Mouse (Mus musculus): ENCODE measurements around the gene Memo1. TPM values are rescaled to one million over a fixed set of nuclear protein-coding genes. Genes with fewer than 3 reads are reported as not detected.
A peak's percentile ranks its signal among the peaks of the same experiment; 100 is the strongest.
"Not testable (repeated sequence)": the region's sequence is repeated elsewhere in the genome, so short reads cannot be mapped to it uniquely, and the experiment has no call there.

The Memo1 gene
- polyA plus RNA-seq, 1 experiment from 2014 or later: 88.7 TPM

DNA sequence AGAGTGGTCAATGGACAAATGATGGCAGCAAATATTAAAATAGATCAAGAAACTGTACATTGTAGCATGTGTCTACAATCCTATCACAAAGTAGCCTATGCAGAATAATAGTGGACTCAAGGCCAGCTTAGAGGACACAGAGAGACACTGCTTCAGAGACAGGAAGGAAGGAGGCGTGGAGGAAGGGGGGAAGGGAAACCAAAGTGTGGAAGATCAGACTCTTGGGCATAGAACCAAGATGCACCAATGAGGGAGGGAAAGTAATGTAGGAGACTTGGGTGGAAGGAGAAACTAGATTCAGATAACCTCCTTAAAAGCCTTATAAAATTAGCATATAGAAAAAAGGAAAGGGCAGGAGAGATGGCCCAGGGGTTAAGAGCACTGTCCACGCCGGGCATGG lies 32.9 kb downstream of the Memo1 start:
- Histone ChIP-seq H3K9ac (replicated peaks; ENCODE audit: low read length) (no peak overlapping the region), H3K9me3 (replicated peaks; ENCODE audit: control insufficient read depth, low read length) (no peaks in the 10 kb centered on the region), H3K4me3 (ENCODE audit: low read depth, low read length) (no peak overlapping the region), H3K27ac (replicated peaks; ENCODE audit: low read depth, low read length) (no peak overlapping the region), H3K36me3 (replicated peaks; ENCODE audit: control insufficient read depth, insufficient read depth, low read depth, low read length) (no peaks in the 10 kb centered on the region), H3K27me3 (ENCODE audit: control insufficient read depth, insufficient read depth, low read length) (no peaks in the 10 kb centered on the region), H3K4me2 (ENCODE audit: low read depth, low read length) (no peak overlapping the region), H3K4me1 (ENCODE audit: control insufficient read depth, insufficient read depth, low read length) (no peaks in the 10 kb centered on the region)
- WGBS: 90% methylated on average over 3 of the region's 3 CpGs
- ATAC-seq (replicated peaks; ENCODE audit: insufficient number of reproducible peaks, low FRiP score, low TSS enrichment, low read depth) (no peak), DNase-seq (ENCODE audit: low spot score) (no peak)

DNA sequence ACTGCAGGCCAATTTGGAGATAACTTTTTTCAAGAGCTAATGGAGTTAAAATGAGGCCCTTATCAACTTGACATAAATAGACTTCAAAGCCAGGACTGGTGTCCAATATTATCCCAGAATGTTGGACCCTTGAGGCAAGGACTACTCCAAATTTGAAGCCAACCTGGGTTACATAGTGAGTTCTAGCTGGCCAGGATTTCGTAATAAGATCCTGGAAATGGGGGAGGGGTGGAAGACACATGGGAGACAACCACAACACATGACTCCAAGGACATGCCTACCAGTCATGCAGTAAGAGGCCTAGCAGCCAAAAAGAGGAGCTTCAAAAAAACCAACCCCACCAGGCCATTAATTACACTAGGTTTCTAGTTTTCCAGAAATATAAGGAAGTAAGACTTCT lies 50.0 kb downstream of the Memo1 start:
- H3K4me1 ChIP-seq (ENCODE audit: control insufficient read depth, insufficient read depth, low read length): no peaks in the 10 kb centered on the region
- no peak overlapping the region for H3K4me2 ChIP-seq (ENCODE audit: low read depth, low read length)
- no peaks in the 10 kb centered on the region for H3K9me3 ChIP-seq (replicated peaks; ENCODE audit: control insufficient read depth, low read length)
- no peak overlapping the region for H3K4me3 ChIP-seq (ENCODE audit: low read depth, low read length)
- no peak for ATAC-seq (replicated peaks; ENCODE audit: insufficient number of reproducible peaks, low FRiP score, low TSS enrichment, low read depth)
- H3K9ac ChIP-seq (replicated peaks; ENCODE audit: low read length): no peak overlapping the region
- no peak overlapping the region for H3K27ac ChIP-seq (replicated peaks; ENCODE audit: low read depth, low read length)
- peak; percentile 23 for DNase-seq (ENCODE audit: low spot score)
- 50% methylated on average over 1 of the region's 1 CpGs for WGBS
- H3K36me3 ChIP-seq (replicated peaks; ENCODE audit: control insufficient read depth, insufficient read depth, low read depth, low read length): no peaks in the 10 kb centered on the region; the same call in 1 of the 2 replicates
- H3K27me3 ChIP-seq (ENCODE audit: control insufficient read depth, insufficient read depth, low read length): no peaks in the 10 kb centered on the region

DNA sequence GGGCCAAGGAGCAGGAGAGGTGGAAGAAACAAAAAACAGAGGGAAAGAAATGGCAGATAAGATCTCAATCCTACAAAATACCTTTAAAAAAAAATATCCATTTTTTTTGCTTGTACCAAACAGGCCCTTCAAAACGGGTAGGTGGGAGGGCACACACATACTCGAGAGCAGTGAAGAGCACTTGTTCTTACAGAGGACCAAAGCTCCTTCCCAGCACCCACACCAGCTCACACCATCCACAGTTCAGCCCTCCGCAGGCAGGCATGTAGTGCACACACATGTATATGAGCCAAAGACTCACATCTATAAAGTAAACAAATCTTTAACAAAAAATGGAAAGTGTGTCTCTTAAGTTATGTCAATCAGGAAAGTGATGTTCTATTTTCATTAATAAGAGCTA lies 52.5 kb downstream of the Memo1 start:
- no peaks in the 10 kb centered on the region; the same call in 1 of the 2 replicates for H3K36me3 ChIP-seq (replicated peaks; ENCODE audit: control insufficient read depth, insufficient read depth, low read depth, low read length)
- 78% methylated on average over 3 of the region's 3 CpGs for WGBS
- H3K4me1 ChIP-seq (ENCODE audit: control insufficient read depth, insufficient read depth, low read length): no peaks in the 10 kb centered on the region
- DNase-seq (ENCODE audit: low spot score) (no peak), ATAC-seq (replicated peaks; ENCODE audit: insufficient number of reproducible peaks, low FRiP score, low TSS enrichment, low read depth) (no peak)
- H3K4me3 ChIP-seq (ENCODE audit: low read depth, low read length): no peak overlapping the region
- H3K9me3 ChIP-seq (replicated peaks; ENCODE audit: control insufficient read depth, low read length): no peaks in the 10 kb centered on the region
- H3K9ac ChIP-seq (replicated peaks; ENCODE audit: low read length): no peak overlapping the region
- no peaks in the 10 kb centered on the region for H3K27me3 ChIP-seq (ENCODE audit: control insufficient read depth, insufficient read depth, low read length)
- H3K27ac ChIP-seq (replicated peaks; ENCODE audit: low read depth, low read length): no peak overlapping the region
- no peak overlapping the region for H3K4me2 ChIP-seq (ENCODE audit: low read depth, low read length)

DNA sequence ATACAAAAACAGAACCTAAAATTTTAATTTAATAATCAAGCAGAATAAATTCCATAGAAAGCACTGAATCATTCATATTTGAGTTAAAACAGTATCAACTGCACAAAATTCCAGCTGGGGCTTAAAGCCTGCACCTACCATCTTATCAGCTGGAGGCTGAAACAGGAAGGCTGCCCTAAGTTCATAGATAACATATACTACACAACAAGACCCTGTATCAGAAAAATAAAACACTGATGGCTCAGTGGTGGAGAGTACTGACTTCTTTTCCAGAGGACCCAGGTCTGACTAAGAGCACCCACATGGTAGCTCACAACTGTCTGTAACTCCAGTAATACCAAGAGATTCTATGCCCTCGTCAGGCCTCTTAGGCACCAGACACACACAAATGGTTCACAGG lies 55.0 kb downstream of the Memo1 start:
- Histone ChIP-seq H3K9ac (replicated peaks; ENCODE audit: low read length) (no peak overlapping the region), H3K9me3 (replicated peaks; ENCODE audit: control insufficient read depth, low read length) (no peaks in the 10 kb centered on the region), H3K27ac (replicated peaks; ENCODE audit: low read depth, low read length) (no peak overlapping the region), H3K36me3 (replicated peaks; ENCODE audit: control insufficient read depth, insufficient read depth, low read depth, low read length) (no peaks in the 10 kb centered on the region; the same call in 1 of the 2 replicates), H3K4me3 (ENCODE audit: low read depth, low read length) (no peak overlapping the region), H3K27me3 (ENCODE audit: control insufficient read depth, insufficient read depth, low read length) (no peaks in the 10 kb centered on the region), H3K4me2 (ENCODE audit: low read depth, low read length) (no peak overlapping the region), H3K4me1 (ENCODE audit: control insufficient read depth, insufficient read depth, low read length) (no peaks in the 10 kb centered on the region)
- WGBS: 100% methylated on average over 1 of the region's 1 CpGs
- ATAC-seq (replicated peaks; ENCODE audit: insufficient number of reproducible peaks, low FRiP score, low TSS enrichment, low read depth) (no peak), DNase-seq (ENCODE audit: low spot score) (no peak)

DNA sequence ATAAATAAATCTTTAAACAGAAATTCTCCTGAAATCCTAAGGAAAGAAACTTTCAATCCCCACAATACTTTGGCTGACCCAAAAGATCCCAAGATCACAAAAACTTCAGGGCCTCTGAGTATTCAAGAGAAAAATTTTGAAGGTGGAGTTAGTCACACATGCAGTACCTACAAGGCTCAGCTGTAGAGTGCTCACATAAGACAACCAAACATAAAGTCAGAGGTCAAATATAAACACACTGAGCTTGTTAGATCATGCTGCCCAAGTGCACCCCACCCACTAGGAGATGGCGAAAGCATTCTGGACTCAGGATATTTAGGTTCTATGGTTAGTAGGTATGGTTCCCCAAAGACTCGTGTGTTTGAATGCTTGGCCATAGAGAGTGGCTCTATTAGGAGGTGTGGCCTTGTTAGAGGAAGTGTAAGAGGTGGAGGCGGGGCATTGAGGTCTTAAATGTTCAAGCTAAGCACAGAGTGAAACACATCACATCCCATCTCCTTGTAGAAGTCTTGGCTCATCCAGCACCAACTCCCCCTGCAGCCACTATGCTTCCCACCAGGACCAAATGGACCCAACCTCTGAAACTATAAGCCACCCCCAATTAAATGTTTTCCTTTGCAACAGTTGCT lies 67.1 kb downstream of the Memo1 start:
- WGBS: 87% methylated on average over 3 of the region's 3 CpGs

DNA sequence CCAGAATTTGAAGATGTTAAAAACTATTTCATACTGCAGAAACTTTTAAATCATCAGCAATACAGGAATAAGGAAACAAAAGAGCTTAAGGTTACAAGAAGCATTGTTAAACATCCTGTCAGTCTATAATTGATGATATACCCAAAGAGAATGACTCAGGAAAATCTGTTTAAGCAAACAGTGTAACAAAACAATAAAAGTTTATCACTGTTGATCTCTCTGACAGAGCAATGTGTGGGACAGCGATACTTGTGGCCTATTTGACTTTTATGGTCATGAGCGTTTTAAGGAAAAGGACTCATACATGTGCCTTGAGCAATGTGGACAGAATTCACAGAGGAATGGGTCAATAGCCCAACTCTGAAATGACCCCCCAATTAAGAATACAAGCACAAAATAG lies 78.0 kb downstream of the Memo1 start:
- Histone ChIP-seq H3K4me1 (ENCODE audit: control insufficient read depth, insufficient read depth, low read length) (no peaks in the 10 kb centered on the region), H3K4me2 (ENCODE audit: low read depth, low read length) (no peak overlapping the region), H3K27me3 (ENCODE audit: control insufficient read depth, insufficient read depth, low read length) (no peaks in the 10 kb centered on the region), H3K36me3 (replicated peaks; ENCODE audit: control insufficient read depth, insufficient read depth, low read depth, low read length) (no peaks in the 10 kb centered on the region; the same call in 1 of the 2 replicates), H3K9ac (replicated peaks; ENCODE audit: low read length) (no peak overlapping the region), H3K9me3 (replicated peaks; ENCODE audit: control insufficient read depth, low read length) (no peaks in the 10 kb centered on the region), H3K27ac (replicated peaks; ENCODE audit: low read depth, low read length) (no peak overlapping the region), H3K4me3 (ENCODE audit: low read depth, low read length) (no peak overlapping the region)
- 90% methylated on average over 2 of the region's 2 CpGs for WGBS
- ATAC-seq (replicated peaks; ENCODE audit: insufficient number of reproducible peaks, low FRiP score, low TSS enrichment, low read depth): no peak
- no peak for DNase-seq (ENCODE audit: low spot score)

More for the DNA sequence above, 67.1 kb downstream of the Memo1 start:
- H3K9me3 ChIP-seq (replicated peaks; ENCODE audit: control insufficient read depth, low read length): no peaks in the 10 kb centered on the region
- ATAC-seq (replicated peaks; ENCODE audit: insufficient number of reproducible peaks, low FRiP score, low TSS enrichment, low read depth) (no peak), DNase-seq (ENCODE audit: low spot score) (no peak)
- H3K27me3 ChIP-seq (ENCODE audit: control insufficient read depth, insufficient read depth, low read length): no peaks in the 10 kb centered on the region
- no peaks in the 10 kb centered on the region for H3K4me1 ChIP-seq (ENCODE audit: control insufficient read depth, insufficient read depth, low read length)
- H3K27ac ChIP-seq (replicated peaks; ENCODE audit: low read depth, low read length): no peak overlapping the region
- H3K9ac ChIP-seq (replicated peaks; ENCODE audit: low read length): no peak overlapping the region
- H3K4me3 ChIP-seq (ENCODE audit: low read depth, low read length): no peak overlapping the region
- no peak overlapping the region for H3K4me2 ChIP-seq (ENCODE audit: low read depth, low read length)
- no peaks in the 10 kb centered on the region; the same call in 1 of the 2 replicates for H3K36me3 ChIP-seq (replicated peaks; ENCODE audit: control insufficient read depth, insufficient read depth, low read depth, low read length)

DNA sequence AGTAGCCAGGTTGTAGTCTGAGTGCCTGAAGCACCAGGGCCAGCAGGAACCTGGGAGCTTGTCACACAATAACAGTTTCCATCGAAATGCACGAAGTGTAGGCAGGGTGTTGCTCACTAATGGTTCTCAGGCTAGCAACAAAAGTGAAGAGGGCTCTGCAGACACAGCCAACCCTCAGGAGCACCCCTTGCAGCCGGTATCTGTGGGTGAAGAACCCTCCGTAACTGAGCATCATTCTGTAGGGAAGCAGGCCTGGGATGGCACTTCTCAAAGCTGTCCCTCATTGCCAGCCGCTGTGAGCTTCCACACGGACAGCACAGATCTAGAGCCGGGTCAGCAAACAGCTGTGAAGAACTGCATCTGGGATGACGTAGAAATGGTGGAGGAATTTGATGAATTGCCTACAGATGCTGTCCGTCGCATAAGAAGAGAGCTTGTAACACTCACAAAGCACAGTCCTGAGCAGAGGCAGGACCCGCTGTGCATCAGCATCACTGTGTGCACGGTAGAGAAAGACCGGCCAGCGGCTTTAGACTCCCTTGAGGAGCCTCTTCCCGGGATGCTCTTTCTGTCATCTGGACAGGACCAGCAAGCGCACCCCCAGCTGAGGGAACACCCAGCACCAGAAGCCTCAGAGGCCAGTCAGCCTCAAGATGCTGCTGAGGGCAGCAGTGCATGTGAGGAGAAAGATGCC lies 82.3 kb downstream of the Memo1 start:
- not testable (repeated sequence) for ATAC-seq (replicated peaks; ENCODE audit: insufficient number of reproducible peaks, low FRiP score, low TSS enrichment, low read depth); H3K27me3 ChIP-seq (ENCODE audit: control insufficient read depth, insufficient read depth, low read length); H3K9ac ChIP-seq (replicated peaks; ENCODE audit: low read length); H3K36me3 ChIP-seq (replicated peaks; ENCODE audit: control insufficient read depth, insufficient read depth, low read depth, low read length); H3K4me3 ChIP-seq (ENCODE audit: low read depth, low read length); H3K27ac ChIP-seq (replicated peaks; ENCODE audit: low read depth, low read length); H3K4me1 ChIP-seq (ENCODE audit: control insufficient read depth, insufficient read depth, low read length); DNase-seq (ENCODE audit: low spot score); H3K4me2 ChIP-seq (ENCODE audit: low read depth, low read length); H3K9me3 ChIP-seq (replicated peaks; ENCODE audit: control insufficient read depth, low read length)
- WGBS: 82% methylated on average over 16 of the region's 16 CpGs

DNA sequence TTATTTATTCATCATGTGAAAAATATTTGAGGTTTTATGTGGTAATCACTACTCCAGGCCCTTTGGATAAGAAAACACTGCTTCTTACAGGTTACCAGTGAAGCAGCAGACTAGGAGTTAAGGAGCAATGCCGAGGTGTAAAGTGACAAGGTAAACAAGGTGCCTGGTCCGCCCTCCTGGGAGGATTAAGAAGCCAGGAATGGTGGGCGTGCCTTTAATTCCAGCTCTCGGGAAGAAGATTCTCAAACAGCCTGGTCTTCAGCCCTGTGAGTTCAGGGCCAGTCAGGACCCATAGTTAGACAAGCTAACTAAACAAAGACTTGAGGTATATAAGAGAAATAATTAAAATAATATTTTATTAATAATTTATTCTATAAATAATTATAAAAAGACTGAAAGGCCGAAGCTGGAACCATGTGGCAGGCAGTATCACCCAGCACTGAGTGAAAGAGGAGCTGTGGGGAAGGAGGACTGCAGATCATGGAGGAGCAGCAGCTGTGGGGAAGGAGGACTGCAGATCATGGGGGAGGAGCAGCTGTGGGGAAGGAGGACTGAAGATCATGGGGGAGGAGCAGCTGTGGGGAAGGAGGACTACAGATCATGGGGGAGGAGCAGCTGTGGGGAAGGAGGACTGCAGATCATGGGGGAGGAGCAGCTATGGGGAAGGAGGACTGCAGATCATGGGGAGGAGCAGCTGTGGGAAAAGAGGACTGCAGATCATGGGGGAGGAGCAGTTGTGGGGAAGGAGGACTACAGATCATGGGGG lies 86.0 kb downstream of the Memo1 start:
- no peak overlapping the region for H3K9ac ChIP-seq (replicated peaks; ENCODE audit: low read length)
- no peaks in the 10 kb centered on the region for H3K9me3 ChIP-seq (replicated peaks; ENCODE audit: control insufficient read depth, low read length)
- no peak overlapping the region for H3K27ac ChIP-seq (replicated peaks; ENCODE audit: low read depth, low read length)
- H3K27me3 ChIP-seq (ENCODE audit: control insufficient read depth, insufficient read depth, low read length): no peaks in the 10 kb centered on the region
- ATAC-seq (replicated peaks; ENCODE audit: insufficient number of reproducible peaks, low FRiP score, low TSS enrichment, low read depth): no peak
- no peak overlapping the region for H3K4me3 ChIP-seq (ENCODE audit: low read depth, low read length)
- peak; percentile 45 for DNase-seq (ENCODE audit: low spot score)
- WGBS: 36% methylated on average over 5 of the region's 5 CpGs
- no peaks in the 10 kb centered on the region; the same call in 1 of the 2 replicates for H3K36me3 ChIP-seq (replicated peaks; ENCODE audit: control insufficient read depth, insufficient read depth, low read depth, low read length)
- no peaks in the 10 kb centered on the region for H3K4me1 ChIP-seq (ENCODE audit: control insufficient read depth, insufficient read depth, low read length)
- H3K4me2 ChIP-seq (ENCODE audit: low read depth, low read length): no peak overlapping the region

Measured in embryonic facial prominence, embryonic 11.5 days (tissue).